Mouse (Mus musculus) liver, embryonic 15.5 days (tissue): ENCODE measurements around the gene Tyrp1. TPM values are rescaled to one million over a fixed set of nuclear protein-coding genes. Genes with fewer than 3 reads are reported as not detected.

Experiments used
- polyA plus RNA-seq: library from polyadenylated mRNA; unstranded; fragments of >200 nt; fragmentation: Nextera tagmentation; extraction: Ambion mirVana; gene quantifications from 2 replicates; pipeline ENCODE4 v1.2.1, GENCODE M21; 2015

Tyrp1 gene
- polyA plus RNA-seq, 1 experiment from 2014 or later = not detected

Other genes starting within 250 kb of the Tyrp1 start
- 5.5 and 6.9 TPM in 2 replicates for gene Lurap1l, start 76.5 kb downstream of the Tyrp1 start, polyA plus RNA-seq